Mouse (Mus musculus) cortical plate, adult 2 months (tissue): ENCODE data around the gene Plb1.

Experiments used
- CTCF ChIP-seq: fragments of 200-500 bp; IDR thresholded peaks from 2 replicates; pipeline ENCODE4 v1.5.1; 2011; ENCODE audit warnings: mild to moderate bottlenecking, control low read depth, low read length; ENCODE audit not compliant: insufficient read depth; ENCODE audit errors: extremely low read depth
- POLR2A ChIP-seq: fragments of 200-500 bp; IDR thresholded peaks from 2 replicates; pipeline ENCODE4 v1.6.1; 2011; ENCODE audit warnings: mild to moderate bottlenecking, low read length, control low read depth; ENCODE audit not compliant: insufficient read depth; ENCODE audit errors: extremely low read depth

GRCm38 (mm10) chr5:32308647-32309046 lies 76.1 kb downstream of the Plb1 start:
- TF ChIP-seq CTCF (no peak), POLR2A (no peak)
